Mouse (Mus musculus): ENCODE measurements at regions not wholly inside any gene's neighbourhood (a gene's known extent, or its start where the extent isn't known, plus 50 kb on each side); places are given as distances from the start of the nearest gene placed in this dataset.
A peak's percentile ranks its signal among the peaks of the same experiment; 100 is the strongest.

- DNase-seq, result no peak
Observed at GRCm38 (mm10) chr8:95974889-95975288, 86.5 kb upstream of the Got2 start.

- DNase-seq, result no peak
Observed at GRCm38 (mm10) chr8:95974231-95974630, 85.9 kb upstream of the Got2 start.

GRCm38 (mm10) chr8:95973571-95973970 is 85.2 kb upstream of the Got2 start:
- no peak for DNase-seq

DNA sequence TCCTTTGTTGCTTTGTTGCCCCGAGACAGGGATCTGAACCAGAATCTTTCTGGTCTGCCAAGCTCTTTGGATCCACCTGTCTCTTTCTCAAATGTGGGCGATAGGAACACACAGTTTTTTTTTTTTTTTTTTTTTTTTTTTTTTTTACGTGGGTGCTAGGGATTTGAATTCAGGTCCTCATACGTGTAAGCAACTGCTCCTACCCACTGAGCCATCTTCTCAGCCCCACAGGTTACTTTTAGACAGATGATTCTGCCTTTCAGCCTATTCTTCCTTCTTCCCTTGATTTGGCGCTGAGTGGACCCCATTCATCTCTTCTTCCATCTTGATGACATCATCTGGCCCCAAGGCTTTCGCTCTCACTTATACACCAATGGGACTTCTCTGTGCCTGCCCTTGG is 80.5 kb upstream of the Got2 start:
- no peak for DNase-seq

- DNase-seq, result no peak
Observed at GRCm38 (mm10) chr8:95966430-95966829, 78.1 kb upstream of the Got2 start.

DNA sequence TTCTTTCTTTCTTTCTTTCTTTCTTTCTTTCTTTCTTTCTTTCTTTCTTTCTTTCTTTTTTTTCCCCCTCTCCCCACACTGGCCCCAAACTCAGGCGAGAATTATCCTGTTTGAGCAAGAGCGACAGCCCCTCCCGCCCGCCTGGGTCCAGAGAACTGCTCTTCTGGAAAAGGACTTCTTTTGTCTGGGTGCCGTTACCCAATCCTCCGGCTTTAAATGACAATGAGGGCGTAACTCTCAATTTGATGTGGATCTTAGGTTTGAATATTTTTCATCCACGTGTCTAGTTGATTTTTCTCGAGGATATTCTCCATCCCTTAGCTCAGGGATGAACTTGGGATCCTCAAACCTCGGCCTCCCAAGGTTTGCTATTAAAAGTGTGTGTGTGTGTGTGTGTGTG is 63.9 kb upstream of the Got2 start:
- peak in 1 of 2 experiments; percentile 1 for DNase-seq

GRCm38 (mm10) chr8:95951794-95952193 is 63.4 kb upstream of the Got2 start:
- DNase-seq, result peak; percentile 59 to 83
